Mouse (Mus musculus) cerebellum, adult 2 months (tissue): ENCODE data around the gene E330021D16Rik. TPM values are rescaled to one million over a fixed set of nuclear protein-coding genes. Genes with fewer than 3 reads are reported as not detected.

Source experiments
- DNase-seq, 2 experiments: peaks; one replicate each; pipeline ENCODE4 v3.0.0; 2021
- H3K27ac ChIP-seq: fragments of 200-500 bp; 2 replicates; pipeline ENCODE4 v1.5.1; 2012; ENCODE audit warnings: low read length, control low read depth, inconsistent platforms; ENCODE audit not compliant: insufficient read depth
- H3K27me3 ChIP-seq: fragments of 200-500 bp; 2 replicates; pipeline ENCODE4 v1.6.1; 2012; ENCODE audit warnings: inconsistent platforms, mild to moderate bottlenecking, low read length, moderate library complexity; ENCODE audit not compliant: control insufficient read depth, insufficient read depth
- H3K4me1 ChIP-seq: fragments of 200-500 bp; 2 replicates; pipeline ENCODE4 v1.6.1; 2011; ENCODE audit warnings: low read length; ENCODE audit not compliant: control insufficient read depth, insufficient read depth
- H3K4me3 ChIP-seq: fragments of 200-500 bp; replicated peaks from 2 replicates; pipeline ENCODE3; 2011; ENCODE audit warnings: mild to moderate bottlenecking, low read depth, low read length, control low read depth; ENCODE audit not compliant: insufficient read depth
- CTCF ChIP-seq: fragments of 200-500 bp; IDR thresholded peaks from 2 replicates; pipeline ENCODE4 v1.5.1; 2011; ENCODE audit warnings: low read depth, mild to moderate bottlenecking, control low read depth, low read length, moderate library complexity, borderline replicate concordance; ENCODE audit not compliant: insufficient read depth
- POLR2A ChIP-seq: fragments of 200-500 bp; IDR thresholded peaks from 2 replicates; pipeline ENCODE4 v1.6.1; 2011; ENCODE audit warnings: low read length, control low read depth, borderline replicate concordance; ENCODE audit not compliant: insufficient read depth
- WGBS: fragments of 180-500 bp; shearing (Covaris S2); methylation state at CpG from one replicate; pipeline ENCODE4 v1.1.7; 2018; 5-methylcytosine and 5-hydroxymethylcytosine counted together
- polyA plus RNA-seq: library from polyadenylated mRNA; depleted of rRNA; stranded (reverse); fragments of >200 nt; gene quantifications from 2 replicates; pipeline ENCODE4 v1.2.3, GENCODE M21; 2012

The E330021D16Rik gene
- polyA plus RNA-seq, 1 experiment = not detected

- 58% methylated on average over 17 of the region's 17 CpGs for WGBS
- Histone ChIP-seq H3K4me1 (peaks cover 1% of the 10 kb centered on the region), H3K27me3 (no peaks in the 10 kb centered on the region), H3K4me3 (no peak overlapping the region), H3K27ac (no peak overlapping the region)
- no peak for DNase-seq
- TF ChIP-seq POLR2A (no peak), CTCF (no peak)
Observed at GRCm38 (mm10) chr6:136418889-136419835, 3.8 kb upstream of the E330021D16Rik start.

DNA sequence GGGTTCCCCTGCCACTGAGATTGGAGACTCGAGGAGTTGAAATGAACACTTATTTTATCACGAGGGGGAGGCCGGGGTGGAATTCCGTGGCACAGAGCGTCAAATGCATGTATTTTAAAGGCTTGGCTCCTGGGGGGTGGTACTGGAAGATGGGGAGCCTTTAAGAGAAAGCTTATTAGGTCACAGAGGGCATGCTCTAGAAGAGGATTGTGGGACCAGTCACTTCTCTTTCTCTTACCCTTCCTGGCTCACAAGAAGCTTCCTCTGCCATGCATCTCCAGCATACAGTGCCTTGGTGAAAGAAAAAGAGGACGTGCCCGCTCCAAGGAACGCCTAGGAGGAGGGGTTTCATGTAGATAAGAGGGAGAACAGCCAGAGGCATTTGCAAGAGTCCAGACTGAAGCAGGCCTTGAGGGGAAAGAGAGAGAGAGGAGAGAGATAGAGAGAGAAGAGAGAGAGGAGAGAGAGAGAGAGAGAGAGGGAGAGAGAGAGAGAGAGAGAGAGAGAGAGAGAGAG, 3.0 kb upstream of the E330021D16Rik start:
- TF ChIP-seq CTCF (no peak), POLR2A (no peak)
- WGBS = 52% methylated on average over 8 of the region's 8 CpGs
- Histone ChIP-seq H3K27ac (no peak overlapping the region), H3K27me3 (no peaks in the 10 kb centered on the region), H3K4me1 (no peaks in the 10 kb centered on the region), H3K4me3 (no peak overlapping the region)
- DNase-seq = no peak

DNA sequence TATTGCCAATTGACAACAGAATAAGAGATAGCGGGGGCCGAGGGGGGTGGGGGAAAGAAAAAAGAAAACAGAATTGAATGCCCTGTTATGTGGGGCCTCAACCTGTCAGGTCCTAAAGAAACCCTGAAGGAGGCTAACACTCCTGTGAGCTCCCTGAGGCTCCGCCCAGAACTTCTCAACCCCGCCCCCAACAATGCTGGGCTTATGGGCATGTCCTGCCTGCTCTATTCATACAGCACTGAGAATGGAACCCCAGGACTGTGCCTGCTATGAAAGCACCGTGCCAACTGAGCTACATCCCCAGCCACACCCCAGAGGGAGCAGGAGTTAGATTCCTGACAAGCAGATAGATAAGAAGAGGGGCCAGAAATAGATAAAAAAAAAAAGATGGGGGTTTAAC, 2.5 kb upstream of the E330021D16Rik start:
- WGBS = 66% methylated on average over 5 of the region's 5 CpGs
- no peak overlapping the region for H3K4me3 ChIP-seq
- no peak overlapping the region for H3K27ac ChIP-seq
- TF ChIP-seq CTCF = no peak
- no peak for TF ChIP-seq POLR2A
- DNase-seq = no peak
- no peaks in the 10 kb centered on the region for H3K4me1 ChIP-seq
- H3K27me3 ChIP-seq = no peaks in the 10 kb centered on the region

- H3K4me3 ChIP-seq = no peak overlapping the region
- no peaks in the 10 kb centered on the region for H3K27me3 ChIP-seq
- no peaks in the 10 kb centered on the region for H3K4me1 ChIP-seq
- H3K27ac ChIP-seq = no peak overlapping the region
- no peak for TF ChIP-seq POLR2A
- no peak for TF ChIP-seq CTCF
- WGBS = 83% methylated on average over 5 of the region's 5 CpGs
- DNase-seq = no peak
Observed at GRCm38 (mm10) chr6:136413856-136414362, 1.5 kb downstream of the E330021D16Rik start.

GRCm38 (mm10) chr6:136407608-136408192, 7.7 kb downstream of the E330021D16Rik start:
- Histone ChIP-seq H3K4me1 (no peaks in the 10 kb centered on the region), H3K4me3 (no peak overlapping the region), H3K27me3 (no peaks in the 10 kb centered on the region), H3K27ac (no peak overlapping the region)
- DNase-seq = no peak
- WGBS = 92% methylated on average over 2 of the region's 2 CpGs
- TF ChIP-seq CTCF (no peak), POLR2A (no peak)

- H3K27ac ChIP-seq = no peak overlapping the region
- no peak overlapping the region for H3K4me3 ChIP-seq
- peak; percentile 21 to 41 for DNase-seq
- H3K4me1 ChIP-seq = no peaks in the 10 kb centered on the region
- no peaks in the 10 kb centered on the region for H3K27me3 ChIP-seq
- no peak for TF ChIP-seq POLR2A
- no peak for TF ChIP-seq CTCF
- 60% methylated on average over 9 of the region's 9 CpGs for WGBS
Observed at GRCm38 (mm10) chr6:136396860-136397259, 18.5 kb downstream of the E330021D16Rik start.

GRCm38 (mm10) chr6:136390262-136390661, 25.1 kb downstream of the E330021D16Rik start:
- H3K4me3 ChIP-seq = no peak overlapping the region
- no peak overlapping the region for H3K27ac ChIP-seq
- no peaks in the 10 kb centered on the region for H3K4me1 ChIP-seq
- 47% methylated on average over 9 of the region's 9 CpGs for WGBS
- no peaks in the 10 kb centered on the region for H3K27me3 ChIP-seq
- no peak for DNase-seq
- no peak for TF ChIP-seq CTCF
- no peak for TF ChIP-seq POLR2A
